Mouse (Mus musculus): Measurements from ENCODE around the gene Mfsd9. TPM values are rescaled to one million over a fixed set of nuclear protein-coding genes. Genes with fewer than 3 reads are reported as not detected.

Gene Mfsd9
- total RNA-seq, 4 experiments from 2014 or later, result 4.1 to 4.7 (median 4.3) TPM

Other genes with a start within 250 kb of the Mfsd9 start
- 1 to 10 TPM in 2 of 4 experiments, under 1 TPM in 2; 0.37 to 2.9 (median 0.75) TPM for gene Slc9a4, start 210.6 kb downstream of the Mfsd9 start, total RNA-seq (2022)
- 1 to 10 TPM; 3.6 to 4.7 (median 3.9) TPM for gene Slc9a2, start 110.1 kb downstream of the Mfsd9 start, total RNA-seq (2022)
- gene Tmem182, start 14.9 kb upstream of the Mfsd9 start, total RNA-seq (2022), result under 1 TPM; 0.21 to 0.70 (median 0.29) TPM